12 mouse cellular contexts compared by ENCODE assay signal in genomic region chr9:25201671-25202070, GRCm38 (mm10). TPM values are rescaled to one million over a fixed set of nuclear protein-coding genes. Genes with fewer than 3 reads are reported as not detected.
DNase-seq lines count a peak whose midpoint lies in the region; ATAC-seq and TF ChIP-seq lines count a peak whose summit lies in the region.
"Had no signal": no experiment of that assay in that cellular context is flagged by ENCODE, and none has a peak within 500 bp of the region (broad histone marks: within the 10 kb centered on the region; RNA-seq: fewer than 3 reads in every experiment).

No protein-coding gene starts in this region.

- no peaks in the 10 kb centered on the region for H3K9me3 ChIP-seq in stomach, embryonic 14.5 days (ENCODE audit: control insufficient read depth, low read depth, low read length)
- no peaks in the 10 kb centered on the region for H3K9me3 ChIP-seq in stomach, postnatal 0 days (ENCODE audit: control insufficient read depth, low read length)
- H3K9me3 ChIP-seq: liver, embryonic 13.5 days; midbrain, embryonic 12.5 days had no signal

- peak; percentile 7 for DNase-seq in cerebellum, adult 9-10 months
- DNase-seq in layer of hippocampus, adult 11-12 months (ENCODE audit: low spot score) = peak; percentile 49
- no peak for DNase-seq in layer of hippocampus, postnatal 25 days (ENCODE audit: extremely low spot score in 1 of 2, low spot score in 1 of 2)
- no peak for DNase-seq in stomach, postnatal 0 days (ENCODE audit: low spot score)
- no peak for DNase-seq in yolk sac, embryonic 10.5 days (ENCODE audit: low spot score)
- DNase-seq in gastrocnemius, postnatal 10 days = no peak
- DNase-seq: adrenal gland, postnatal 14 days; kidney, postnatal 25 days; liver, embryonic 13.5 days had no signal

- no peaks in the 10 kb centered on the region for H3K27me3 ChIP-seq in stomach, embryonic 14.5 days (ENCODE audit: control insufficient read depth, insufficient read depth, low read length)
- H3K27me3 ChIP-seq in stomach, postnatal 0 days (ENCODE audit: control insufficient read depth, insufficient read depth, low read length) = no peaks in the 10 kb centered on the region
- H3K27me3 ChIP-seq: liver, embryonic 13.5 days; midbrain, embryonic 12.5 days had no signal

- TF ChIP-seq EP300 in stomach, postnatal 0 days (optimal IDR thresholded peaks at IDR 0.05) = no peak

- H3K9ac ChIP-seq in stomach, embryonic 14.5 days (replicated peaks; ENCODE audit: low read depth, low read length) = no peak overlapping the region
- no peak overlapping the region for H3K9ac ChIP-seq in stomach, postnatal 0 days (ENCODE audit: low read length)
- H3K9ac ChIP-seq: liver, embryonic 13.5 days; midbrain, embryonic 12.5 days had no signal

- H3K4me2 ChIP-seq in stomach, embryonic 14.5 days (replicated peaks; ENCODE audit: low read depth, low read length) = no peak overlapping the region; the same call in 1 of the 2 replicates
- no peak overlapping the region for H3K4me2 ChIP-seq in stomach, postnatal 0 days (replicated peaks; ENCODE audit: low read depth)
- H3K4me2 ChIP-seq: liver, embryonic 13.5 days; midbrain, embryonic 12.5 days had no signal

- no peak overlapping the region for H3K4me3 ChIP-seq in stomach, embryonic 14.5 days (ENCODE audit: low read depth, low read length)
- H3K4me3 ChIP-seq in stomach, postnatal 0 days (ENCODE audit: low read depth, low read length) = no peak overlapping the region
- H3K4me3 ChIP-seq: liver, embryonic 13.5 days; midbrain, embryonic 12.5 days had no signal

- no peaks in the 10 kb centered on the region for H3K36me3 ChIP-seq in stomach, embryonic 14.5 days (ENCODE audit: control insufficient read depth, insufficient read depth, low read length)
- no peaks in the 10 kb centered on the region for H3K36me3 ChIP-seq in stomach, postnatal 0 days (ENCODE audit: control insufficient read depth, insufficient read depth, low read length)
- H3K36me3 ChIP-seq: liver, embryonic 13.5 days; midbrain, embryonic 12.5 days had no signal

- H3K27ac ChIP-seq in stomach, embryonic 14.5 days (ENCODE audit: low read length) = peak overlapping the region; percentile 27; the same call in 1 of the 2 replicates
- H3K27ac ChIP-seq in stomach, postnatal 0 days (replicated peaks) = no peak overlapping the region
- H3K27ac ChIP-seq: liver, embryonic 13.5 days; midbrain, embryonic 12.5 days had no signal

- 12% methylated on average over 6 of the region's 6 CpGs for WGBS in stomach, embryonic 14.5 days
- 11% methylated on average over 6 of the region's 6 CpGs for WGBS in stomach, postnatal 0 days

- no peaks in the 10 kb centered on the region for H3K4me1 ChIP-seq in stomach, embryonic 14.5 days (ENCODE audit: control insufficient read depth, insufficient read depth, low read length)
- H3K4me1 ChIP-seq in stomach, postnatal 0 days (replicated peaks; ENCODE audit: control insufficient read depth, insufficient read depth) = peaks cover 3% of the 10 kb centered on the region; the same call in 1 of the 2 replicates
- H3K4me1 ChIP-seq: midbrain, embryonic 12.5 days had no signal

- no peak for TF ChIP-seq CTCF in stomach, postnatal 0 days (IDR thresholded peaks at IDR 0.05; ENCODE audit: low read depth)

- no peak for ATAC-seq in cerebellum, adult (ENCODE audit: insufficient number of reproducible peaks, low FRiP score, low TSS enrichment)
- no peak for ATAC-seq in stomach, embryonic 14.5 days (ENCODE audit: insufficient number of reproducible peaks, insufficient read depth, low FRiP score, low read depth)
- no peak for ATAC-seq in stomach, postnatal 0 days (ENCODE audit: low FRiP score, low TSS enrichment)

RNA-seq across cellular contexts. Expression of gene Herpud2, which starts 50.1 kb away (rescaled TPM):
- 10 to 100 TPM; 48.5 to 49.8 TPM for total RNA-seq in layer of hippocampus, postnatal 25 days (2021)
- polyA plus RNA-seq in stomach, embryonic 14.5 days (2014; fragmentation: Nextera tagmentation; extraction: Ambion mirVana) = 32.4 and 34.2 TPM in 2 replicates
- polyA plus RNA-seq in stomach, postnatal 0 days (2015; fragmentation: Nextera tagmentation; extraction: Ambion mirVana) = 24.3 and 25.8 TPM in 2 replicates
- 10 to 100 TPM; 41.8 to 45.3 TPM for total RNA-seq in gastrocnemius, postnatal 10 days (2021)

RNA-seq across cellular contexts. Expression of gene Sept7, which starts 50.6 kb away (rescaled TPM):
- 100 to 1,000 TPM; 281 to 289 TPM for total RNA-seq in layer of hippocampus, postnatal 25 days (2021)
- polyA plus RNA-seq in stomach, embryonic 14.5 days (2014; fragmentation: Nextera tagmentation; extraction: Ambion mirVana) = 288 and 302 TPM in 2 replicates
- polyA plus RNA-seq in stomach, postnatal 0 days (2015; fragmentation: Nextera tagmentation; extraction: Ambion mirVana) = 154 and 175 TPM in 2 replicates
- total RNA-seq in gastrocnemius, postnatal 10 days (2021) = 100 to 1,000 TPM; 102 to 108 TPM

Comparison
In these comparisons a context has a peak if more than half of its experiments do, and no peak if none do; other contexts are left out.
1. DNase-seq: peak in cerebellum, adult 9-10 months (single experiment) and layer of hippocampus, adult 11-12 months (single experiment); none in layer of hippocampus, postnatal 25 days (0 of 2), stomach, postnatal 0 days (single experiment), yolk sac, embryonic 10.5 days (single experiment) and gastrocnemius, postnatal 10 days (single experiment).